Mouse (Mus musculus) heart, embryonic 15.5 days (tissue): Measurements from ENCODE around the gene Hoxb4. TPM values are rescaled to one million over a fixed set of nuclear protein-coding genes. Genes with fewer than 3 reads are reported as not detected.
A peak's percentile ranks its signal among the peaks of the same experiment; 100 is the strongest.

Experiments used
- ATAC-seq: fragments of 200-750 bp; cut with Nextera tagmentation; replicated peaks from 2 replicates; pipeline ENCODE4 v1.8.0; 2017; ENCODE audit warnings: low read depth, moderate TSS enrichment; ENCODE audit not compliant: insufficient number of reproducible peaks, insufficient read depth, low FRiP score
- H3K27ac ChIP-seq: fragments of 300-500 bp; sonication (generic); 2 replicates; pipeline ENCODE4 v1.5.1; 2015; ENCODE audit warnings: mild to moderate bottlenecking, inconsistent platforms
- H3K27me3 ChIP-seq: fragments of 300-500 bp; sonication (generic); 2 replicates; pipeline ENCODE4 v1.6.1; 2015; ENCODE audit warnings: inconsistent platforms
- H3K36me3 ChIP-seq: fragments of 300-500 bp; sonication (generic); 2 replicates; pipeline ENCODE4 v1.6.1; 2015; ENCODE audit warnings: mild to moderate bottlenecking, inconsistent platforms
- H3K4me1 ChIP-seq: fragments of 300-500 bp; sonication (generic); replicated peaks from 2 replicates; pipeline ENCODE4 v1.6.1; 2015; ENCODE audit warnings: inconsistent platforms
- H3K4me2 ChIP-seq: fragments of 300-500 bp; sonication (generic); 2 replicates; pipeline ENCODE4 v1.6.1; 2015; ENCODE audit warnings: inconsistent platforms, mild to moderate bottlenecking, moderate library complexity
- H3K4me3 ChIP-seq: fragments of 300-500 bp; sonication (generic); 2 replicates; pipeline ENCODE4 v1.5.1; 2015; ENCODE audit warnings: mild to moderate bottlenecking, inconsistent platforms
- H3K9ac ChIP-seq: fragments of 300-500 bp; sonication (generic); 2 replicates; pipeline ENCODE4 v1.6.1; 2015; ENCODE audit warnings: mild to moderate bottlenecking, inconsistent platforms
- H3K9me3 ChIP-seq: fragments of 300-500 bp; sonication (generic); replicated peaks from 2 replicates; pipeline ENCODE4 v1.6.1; 2016; ENCODE audit warnings: inconsistent platforms
- WGBS: fragments of 180-500 bp; shearing (Covaris S2); methylation state at CpG from one replicate; pipeline ENCODE4 v1.1.7; 2015; ENCODE audit warnings: mixed read lengths; 5-methylcytosine and 5-hydroxymethylcytosine counted together
- polyA plus RNA-seq: library from polyadenylated mRNA; unstranded; fragments of >200 nt; fragmentation: Nextera tagmentation; extraction: Ambion mirVana; gene quantifications from 2 replicates; pipeline ENCODE4 v1.2.1, GENCODE M21; 2015

Gene Hoxb4
- polyA plus RNA-seq, 1 experiment from 2014 or later = 0.31 TPM

GRCm38 (mm10) chr11:96341701-96342575 is 23.9 kb downstream of the Hoxb4 start:
- Histone ChIP-seq H3K4me3 (peak overlapping the region; percentile 42), H3K9me3 (no peaks in the 10 kb centered on the region), H3K9ac (peak overlapping the region; percentile 35), H3K36me3 (no peaks in the 10 kb centered on the region), H3K27me3 (peaks cover 96% of the 10 kb centered on the region), H3K4me1 (peaks cover 29% of the 10 kb centered on the region), H3K27ac (peak overlapping the region; percentile 61), H3K4me2 (peak overlapping the region; percentile 52)
- 2% methylated on average over 40 of the region's 40 CpGs for WGBS
- ATAC-seq = no peak

GRCm38 (mm10) chr11:96342576-96342930 is 24.5 kb downstream of the Hoxb4 start:
- Histone ChIP-seq H3K27ac (no peak overlapping the region), H3K27me3 (peaks cover 94% of the 10 kb centered on the region), H3K36me3 (no peaks in the 10 kb centered on the region), H3K9me3 (no peaks in the 10 kb centered on the region), H3K4me2 (peak overlapping the region; percentile 52), H3K4me1 (peaks cover 29% of the 10 kb centered on the region), H3K9ac (no peak overlapping the region), H3K4me3 (peak overlapping the region; percentile 42; the same call in 1 of the 2 replicates)
- ATAC-seq = no peak
- WGBS = 13% methylated on average over 4 of the region's 4 CpGs

- no peak for ATAC-seq
- Histone ChIP-seq H3K9me3 (no peaks in the 10 kb centered on the region), H3K4me1 (peaks cover 29% of the 10 kb centered on the region), H3K27ac (no peak overlapping the region), H3K4me2 (no peak overlapping the region), H3K27me3 (peaks cover 92% of the 10 kb centered on the region), H3K36me3 (no peaks in the 10 kb centered on the region), H3K4me3 (no peak overlapping the region), H3K9ac (no peak overlapping the region)
- 61% methylated on average over 2 of the region's 2 CpGs for WGBS
These were observed 25.2 kb downstream of the Hoxb4 start for GRCm38 (mm10) chr11:96343206-96343745.

- WGBS = 21% methylated on average over 40 of the region's 40 CpGs
- peaks cover 29% of the 10 kb centered on the region for H3K4me1 ChIP-seq
- peak overlapping the region; percentile 3; the same call in 1 of the 2 replicates for H3K4me3 ChIP-seq
- ATAC-seq = no peak
- H3K27ac ChIP-seq = peak overlapping the region; percentile 37; the same call in 1 of the 2 replicates
- no peaks in the 10 kb centered on the region for H3K9me3 ChIP-seq
- H3K4me2 ChIP-seq = peak overlapping the region; percentile 67; the same call in 1 of the 2 replicates
- H3K9ac ChIP-seq = no peak overlapping the region
- H3K36me3 ChIP-seq = no peaks in the 10 kb centered on the region
- H3K27me3 ChIP-seq = peaks cover 92% of the 10 kb centered on the region
These were observed 26.2 kb downstream of the Hoxb4 start for GRCm38 (mm10) chr11:96344061-96344877.

GRCm38 (mm10) chr11:96344878-96345159 is 26.8 kb downstream of the Hoxb4 start:
- H3K27ac ChIP-seq = no peak overlapping the region

GRCm38 (mm10) chr11:96345220-96345892 is 27.3 kb downstream of the Hoxb4 start:
- WGBS = 6% methylated on average over 37 of the region's 56 CpGs
- Histone ChIP-seq H3K9me3 (no peaks in the 10 kb centered on the region), H3K27ac (peak overlapping the region; percentile 28; the same call in 1 of the 2 replicates), H3K4me1 (peaks cover 32% of the 10 kb centered on the region), H3K36me3 (no peaks in the 10 kb centered on the region), H3K4me3 (peak overlapping the region; percentile 44), H3K27me3 (peaks cover 92% of the 10 kb centered on the region), H3K4me2 (peak overlapping the region; percentile 67), H3K9ac (peak overlapping the region; percentile 18)
- no peak; the same call in 1 of the 2 replicates for ATAC-seq

More at GRCm38 (mm10) chr11:96344878-96345159, 26.8 kb downstream of the Hoxb4 start:
- Histone ChIP-seq H3K36me3 (no peaks in the 10 kb centered on the region), H3K4me2 (peak overlapping the region; percentile 67), H3K4me3 (peak overlapping the region; percentile 44; the same call in 1 of the 2 replicates), H3K9ac (no peak overlapping the region), H3K27me3 (peaks cover 92% of the 10 kb centered on the region), H3K4me1 (peaks cover 29% of the 10 kb centered on the region), H3K9me3 (no peaks in the 10 kb centered on the region)
- ATAC-seq = no peak
- 35% methylated on average over 6 of the region's 6 CpGs for WGBS

GRCm38 (mm10) chr11:96345893-96346806 is 28.1 kb downstream of the Hoxb4 start:
- H3K4me3 ChIP-seq = peak overlapping the region; percentile 44
- peaks cover 28% of the 10 kb centered on the region for H3K4me1 ChIP-seq
- ATAC-seq = no peak
- peak overlapping the region; percentile 18 for H3K9ac ChIP-seq
- H3K9me3 ChIP-seq = no peaks in the 10 kb centered on the region
- WGBS = 7% methylated on average over 45 of the region's 45 CpGs
- no peaks in the 10 kb centered on the region for H3K36me3 ChIP-seq
- peak overlapping the region; percentile 67 for H3K4me2 ChIP-seq
- H3K27ac ChIP-seq = peak overlapping the region; percentile 28
- peaks cover 94% of the 10 kb centered on the region for H3K27me3 ChIP-seq

GRCm38 (mm10) chr11:96346916-96347520 is 29.0 kb downstream of the Hoxb4 start:
- no peak overlapping the region for H3K9ac ChIP-seq
- H3K27ac ChIP-seq = no peak overlapping the region; the same call in 1 of the 2 replicates
- H3K4me2 ChIP-seq = no peak overlapping the region
- H3K9me3 ChIP-seq = no peaks in the 10 kb centered on the region
- no peaks in the 10 kb centered on the region for H3K36me3 ChIP-seq
- 56% methylated on average over 5 of the region's 5 CpGs for WGBS
- H3K4me1 ChIP-seq = peaks cover 22% of the 10 kb centered on the region
- H3K4me3 ChIP-seq = no peak overlapping the region
- no peak for ATAC-seq
- peaks cover 96% of the 10 kb centered on the region for H3K27me3 ChIP-seq

GRCm38 (mm10) chr11:96347717-96348116 is 29.6 kb downstream of the Hoxb4 start:
- H3K9me3 ChIP-seq = no peaks in the 10 kb centered on the region
- no peaks in the 10 kb centered on the region for H3K36me3 ChIP-seq
- no peak overlapping the region for H3K4me3 ChIP-seq
- ATAC-seq = no peak
- peaks cover 23% of the 10 kb centered on the region for H3K4me1 ChIP-seq
- peaks cover 96% of the 10 kb centered on the region for H3K27me3 ChIP-seq
- peak overlapping the region; percentile 29; the same call in 1 of the 2 replicates for H3K27ac ChIP-seq
- no peak overlapping the region for H3K9ac ChIP-seq
- H3K4me2 ChIP-seq = no peak overlapping the region
- WGBS = 35% methylated on average over 4 of the region's 4 CpGs
